Mouse (Mus musculus): ENCODE measurements around the gene Smpd4. TPM values are rescaled to one million over a fixed set of nuclear protein-coding genes. Genes with fewer than 3 reads are reported as not detected.

Smpd4 gene
- total and polyA plus RNA-seq, 2 experiments from 2014 or later: 26.2 to 48.3 TPM

DNA sequence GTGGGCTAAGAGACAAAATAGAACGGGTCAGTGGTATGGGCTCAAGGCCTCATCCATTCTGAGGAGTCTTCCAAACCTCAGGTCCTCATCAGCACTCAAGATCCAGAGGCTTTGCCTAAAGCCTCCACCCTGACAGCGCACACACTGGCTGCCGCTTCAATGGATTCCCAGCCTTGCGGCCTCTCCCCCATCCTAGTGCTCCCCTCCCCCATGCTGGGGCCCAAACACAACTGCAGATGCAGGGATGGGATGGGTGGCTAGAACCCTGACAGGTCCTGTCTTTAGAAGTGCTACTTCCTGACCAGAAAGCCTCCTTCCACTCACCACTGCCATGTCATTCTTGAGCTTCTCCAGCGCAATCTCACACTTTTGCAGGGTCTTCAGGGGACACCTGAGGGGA lies 34.4 kb downstream of the Smpd4 start:
- no peaks in the 10 kb centered on the region for H3K27me3 ChIP-seq (ENCODE audit: insufficient read depth, low read length)
- WGBS: 95% methylated on average over 5 of the region's 5 CpGs

GRCm38 (mm10) chr16:17654188-17654795 lies 35.1 kb downstream of the Smpd4 start:
- no peak for TF ChIP-seq CTCF (IDR thresholded peaks at IDR 0.05; ENCODE audit: low read depth)
- Histone ChIP-seq H3K36me3 (ENCODE audit: insufficient read depth) (peaks cover 76% of the 10 kb centered on the region), H3K27ac (ENCODE audit: low read depth, low read length) (no peak overlapping the region), H3K9me3 (ENCODE audit: low read length) (no peaks in the 10 kb centered on the region), H3K27me3 (ENCODE audit: insufficient read depth, low read length) (no peaks in the 10 kb centered on the region), H3K4me2 (ENCODE audit: low read depth) (no peak overlapping the region), H3K4me1 (ENCODE audit: insufficient read depth) (no peaks in the 10 kb centered on the region), H3K9ac (no peak overlapping the region), H3K4me3 (ENCODE audit: low read depth, low read length) (no peak overlapping the region)
- 90% methylated on average over 4 of the region's 4 CpGs for WGBS
- no peak for DNase-seq
- ATAC-seq: no peak

More for the DNA sequence above, 34.4 kb downstream of the Smpd4 start:
- H3K4me2 ChIP-seq (ENCODE audit: low read depth): no peak overlapping the region
- H3K9me3 ChIP-seq (ENCODE audit: low read length): no peaks in the 10 kb centered on the region
- H3K4me1 ChIP-seq (ENCODE audit: insufficient read depth): no peaks in the 10 kb centered on the region
- no peak for TF ChIP-seq CTCF (IDR thresholded peaks at IDR 0.05; ENCODE audit: low read depth)
- ATAC-seq (no peak), DNase-seq (no peak)
- H3K4me3 ChIP-seq (ENCODE audit: low read depth, low read length): no peak overlapping the region
- H3K27ac ChIP-seq (ENCODE audit: low read depth, low read length): no peak overlapping the region
- H3K9ac ChIP-seq: no peak overlapping the region
- peaks cover 76% of the 10 kb centered on the region for H3K36me3 ChIP-seq (ENCODE audit: insufficient read depth)

- ATAC-seq (no peak), DNase-seq (no peak)
- no peak for TF ChIP-seq CTCF (IDR thresholded peaks at IDR 0.05; ENCODE audit: low read depth)
- no peak overlapping the region for H3K4me2 ChIP-seq (ENCODE audit: low read depth)
- whole genome bisulfite sequencing: 90% methylated on average over 5 of the region's 5 CpGs
- H3K4me3 ChIP-seq (ENCODE audit: low read depth, low read length): no peak overlapping the region
- H3K36me3 ChIP-seq (ENCODE audit: insufficient read depth): peaks cover 72% of the 10 kb centered on the region
- H3K9ac ChIP-seq: no peak overlapping the region
- H3K4me1 ChIP-seq (ENCODE audit: insufficient read depth): no peaks in the 10 kb centered on the region
- H3K9me3 ChIP-seq (ENCODE audit: low read length): no peaks in the 10 kb centered on the region
- H3K27me3 ChIP-seq (ENCODE audit: insufficient read depth, low read length): no peaks in the 10 kb centered on the region
- H3K27ac ChIP-seq (ENCODE audit: low read depth, low read length): no peak overlapping the region
These were observed 37.2 kb downstream of the Smpd4 start for GRCm38 (mm10) chr16:17656212-17656871.

- Histone ChIP-seq H3K4me1 (ENCODE audit: insufficient read depth) (no peaks in the 10 kb centered on the region), H3K9ac (no peak overlapping the region), H3K27ac (ENCODE audit: low read depth, low read length) (no peak overlapping the region), H3K36me3 (ENCODE audit: insufficient read depth) (peaks cover 39% of the 10 kb centered on the region), H3K9me3 (ENCODE audit: low read length) (no peaks in the 10 kb centered on the region), H3K4me3 (ENCODE audit: low read depth, low read length) (no peak overlapping the region), H3K27me3 (ENCODE audit: insufficient read depth, low read length) (no peaks in the 10 kb centered on the region), H3K4me2 (ENCODE audit: low read depth) (no peak overlapping the region)
- no peak for ATAC-seq
- DNase-seq: no peak
- TF ChIP-seq CTCF (IDR thresholded peaks at IDR 0.05; ENCODE audit: low read depth): no peak
These were observed 46.4 kb downstream of the Smpd4 start for GRCm38 (mm10) chr16:17665568-17665967.

GRCm38 (mm10) chr16:17669886-17670285 lies 50.7 kb downstream of the Smpd4 start:
- Histone ChIP-seq H3K4me3 (ENCODE audit: low read depth, low read length) (no peak overlapping the region), H3K27ac (ENCODE audit: low read depth, low read length) (no peak overlapping the region), H3K4me1 (ENCODE audit: insufficient read depth) (no peaks in the 10 kb centered on the region), H3K4me2 (ENCODE audit: low read depth) (no peak overlapping the region), H3K27me3 (ENCODE audit: insufficient read depth, low read length) (no peaks in the 10 kb centered on the region), H3K9me3 (ENCODE audit: low read length) (no peaks in the 10 kb centered on the region), H3K36me3 (ENCODE audit: insufficient read depth) (peaks cover 60% of the 10 kb centered on the region), H3K9ac (no peak overlapping the region)
- ATAC-seq (no peak), DNase-seq (no peak)
- no peak for TF ChIP-seq CTCF (IDR thresholded peaks at IDR 0.05; ENCODE audit: low read depth)

Other genes with a start within 250 kb of the Smpd4 start
- 41.9 and 43.2 TPM in 2 replicates for gene Snap29, start 213.4 kb upstream of the Smpd4 start, total RNA-seq (2014; rRNA removed)
- 14.5 and 19.9 TPM in 2 replicates for gene Snap29, start 213.4 kb upstream of the Smpd4 start, polyA plus RNA-seq (2015; fragmentation: Nextera tagmentation; extraction: Ambion mirVana)
- gene Pi4ka, start 213.0 kb upstream of the Smpd4 start, total RNA-seq (2014; rRNA removed): 106 and 107 TPM in 2 replicates
- 32.6 and 41.2 TPM in 2 replicates for gene Pi4ka, start 213.0 kb upstream of the Smpd4 start, polyA plus RNA-seq (2015; fragmentation: Nextera tagmentation; extraction: Ambion mirVana)
- gene Crkl, start 167.4 kb upstream of the Smpd4 start, total RNA-seq (2014; rRNA removed): 31.4 and 55.4 TPM in 2 replicates
- 44.5 and 60.5 TPM in 2 replicates for gene Crkl, start 167.4 kb upstream of the Smpd4 start, polyA plus RNA-seq (2015; fragmentation: Nextera tagmentation; extraction: Ambion mirVana)
- 15.2 and 21.8 TPM in 2 replicates for gene Aifm3, start 129.7 kb upstream of the Smpd4 start, total RNA-seq (2014; rRNA removed)
- gene Aifm3, start 129.7 kb upstream of the Smpd4 start, polyA plus RNA-seq (2015; fragmentation: Nextera tagmentation; extraction: Ambion mirVana): 7.5 and 12.7 TPM in 2 replicates
- 206 and 244 TPM in 2 replicates for gene Lztr1, start 110.7 kb upstream of the Smpd4 start, total RNA-seq (2014; rRNA removed)
- 91.4 and 103 TPM in 2 replicates for gene Lztr1, start 110.7 kb upstream of the Smpd4 start, polyA plus RNA-seq (2015; fragmentation: Nextera tagmentation; extraction: Ambion mirVana)
- gene Thap7, start 88.2 kb upstream of the Smpd4 start, total RNA-seq (2014; rRNA removed): 69.2 and 71.0 TPM in 2 replicates
- gene Thap7, start 88.2 kb upstream of the Smpd4 start, polyA plus RNA-seq (2015; fragmentation: Nextera tagmentation; extraction: Ambion mirVana): 58.3 and 64.4 TPM in 2 replicates
- 3.0 and 3.5 TPM in 2 replicates for gene Lrrc74b, start 58.1 kb upstream of the Smpd4 start, total RNA-seq (2014; rRNA removed)
- gene Lrrc74b, start 58.1 kb upstream of the Smpd4 start, polyA plus RNA-seq (2015; fragmentation: Nextera tagmentation; extraction: Ambion mirVana): 2.3 and 4.1 TPM in 2 replicates
- gene P2rx6, start 57.5 kb upstream of the Smpd4 start, total RNA-seq (2014; rRNA removed): 1.3 and 1.9 TPM in 2 replicates
- gene P2rx6, start 57.5 kb upstream of the Smpd4 start, polyA plus RNA-seq (2015; fragmentation: Nextera tagmentation; extraction: Ambion mirVana): 1.5 and 2.8 TPM in 2 replicates
- gene Slc7a4, start 36.1 kb upstream of the Smpd4 start, total RNA-seq (2014; rRNA removed): 47.5 and 53.4 TPM in 2 replicates
- 33.1 and 47.3 TPM in 2 replicates for gene Slc7a4, start 36.1 kb upstream of the Smpd4 start, polyA plus RNA-seq (2015; fragmentation: Nextera tagmentation; extraction: Ambion mirVana)
- gene Ccdc74a, start 27.1 kb downstream of the Smpd4 start, total RNA-seq (2014; rRNA removed): 19.6 and 22.6 TPM in 2 replicates
- 25.2 and 33.9 TPM in 2 replicates for gene Ccdc74a, start 27.1 kb downstream of the Smpd4 start, polyA plus RNA-seq (2015; fragmentation: Nextera tagmentation; extraction: Ambion mirVana)
- gene Med15, start 113.5 kb downstream of the Smpd4 start, total RNA-seq (2014; rRNA removed): 45.6 and 48.5 TPM in 2 replicates
- gene Med15, start 113.5 kb downstream of the Smpd4 start, polyA plus RNA-seq (2015; fragmentation: Nextera tagmentation; extraction: Ambion mirVana): 40.9 and 46.9 TPM in 2 replicates
- 117 and 162 TPM in 2 replicates for gene Klhl22, start 140.3 kb downstream of the Smpd4 start, total RNA-seq (2014; rRNA removed)
- gene Klhl22, start 140.3 kb downstream of the Smpd4 start, polyA plus RNA-seq (2015; fragmentation: Nextera tagmentation; extraction: Ambion mirVana): 69.6 and 73.8 TPM in 2 replicates
- 6.2 and 10.6 TPM in 2 replicates for gene Scarf2, start 177.9 kb downstream of the Smpd4 start, total RNA-seq (2014; rRNA removed)
- 1.9 and 2.1 TPM in 2 replicates for gene Scarf2, start 177.9 kb downstream of the Smpd4 start, polyA plus RNA-seq (2015; fragmentation: Nextera tagmentation; extraction: Ambion mirVana)
- 4.5 and 5.9 TPM in 2 replicates for gene B830017H08Rik, start 213.8 kb downstream of the Smpd4 start, total RNA-seq (2014; rRNA removed)
- 6.8 TPM in 2 replicates for gene B830017H08Rik, start 213.8 kb downstream of the Smpd4 start, polyA plus RNA-seq (2015; fragmentation: Nextera tagmentation; extraction: Ambion mirVana)
- gene Car15, start 219.0 kb downstream of the Smpd4 start, total RNA-seq (2014; rRNA removed): 4.2 and 7.5 TPM in 2 replicates
- 1.8 and 1.9 TPM in 2 replicates for gene Car15, start 219.0 kb downstream of the Smpd4 start, polyA plus RNA-seq (2015; fragmentation: Nextera tagmentation; extraction: Ambion mirVana)

Data from forebrain, postnatal 0 days (tissue).